Mouse (Mus musculus) hindbrain, postnatal 0 days (tissue): ENCODE measurements around the gene Fam13a. TPM values are rescaled to one million over a fixed set of nuclear protein-coding genes. Genes with fewer than 3 reads are reported as not detected.

Source experiments
- ATAC-seq: fragments of 200-750 bp; cut with Nextera tagmentation; 2 replicates; pipeline ENCODE4 v1.8.0; 2017; ENCODE audit warnings: mild to moderate bottlenecking, moderate TSS enrichment, moderate library complexity
- DNase-seq: peaks from one replicate; pipeline ENCODE4 v3.0.0-alpha.2; 2015; ENCODE audit warnings: low spot score
- H3K27ac ChIP-seq: fragments of 300-500 bp; sonication (generic); 2 replicates; pipeline ENCODE4 v1.5.1; 2014; ENCODE audit warnings: mild to moderate bottlenecking
- H3K27me3 ChIP-seq: fragments of 300-500 bp; sonication (generic); 2 replicates; pipeline ENCODE4 v1.6.1; 2014; ENCODE audit warnings: low read length, mixed read lengths; ENCODE audit not compliant: insufficient read depth
- H3K36me3 ChIP-seq: fragments of 300-500 bp; sonication (generic); 2 replicates; pipeline ENCODE4 v1.6.1; 2014; ENCODE audit warnings: low read length, mixed read lengths; ENCODE audit not compliant: insufficient read depth
- H3K4me1 ChIP-seq: fragments of 300-500 bp; sonication (generic); 2 replicates; pipeline ENCODE4 v1.6.1; 2014; ENCODE audit warnings: antibody characterized with exemption, low read length, mixed read lengths; ENCODE audit not compliant: insufficient read depth
- H3K4me2 ChIP-seq: fragments of 300-500 bp; sonication (generic); 2 replicates; pipeline ENCODE4 v1.6.1; 2014; ENCODE audit warnings: low read depth, mild to moderate bottlenecking, low read length, moderate library complexity, mixed read lengths
- H3K4me3 ChIP-seq: fragments of 300-500 bp; sonication (generic); 2 replicates; pipeline ENCODE4 v1.5.1; 2014; ENCODE audit warnings: low read length
- H3K9ac ChIP-seq: fragments of 300-500 bp; sonication (generic); replicated peaks from 2 replicates; pipeline ENCODE4 v1.6.1; 2014; ENCODE audit warnings: mild to moderate bottlenecking, low read length, moderate library complexity, mixed read lengths
- H3K9me3 ChIP-seq: fragments of 300-500 bp; sonication (generic); 2 replicates; pipeline ENCODE4 v1.6.1; 2016; ENCODE audit warnings: low read length, mixed read lengths
- CTCF ChIP-seq: IDR thresholded peaks from 2 replicates; pipeline ENCODE4 v1.5.1; 2016; ENCODE audit warnings: antibody characterized with exemption, control low read depth, low read depth
- WGBS: fragments of 180-500 bp; shearing (Covaris S2); extraction: QIAGEN DNeasy Blood & Tissue Kit; methylation state at CpG from one replicate; pipeline ENCODE4 v1.1.7; 2014; 5-methylcytosine and 5-hydroxymethylcytosine counted together
- polyA plus RNA-seq: library from polyadenylated mRNA; unstranded; fragments of >200 nt; fragmentation: Nextera tagmentation; extraction: Ambion mirVana; gene quantifications from 2 replicates; pipeline ENCODE4 v1.2.1, GENCODE M21; 2015
- total RNA-seq: library from RNA; depleted of rRNA; stranded (reverse); fragments of >200 nt; gene quantifications from 2 replicates; pipeline ENCODE4 v1.2.3, GENCODE M21; 2014; rRNA removed

Gene Fam13a
- 2.9 and 5.1 TPM in 2 replicates for total RNA-seq
- 14.3 and 14.4 TPM in 2 replicates for polyA plus RNA-seq

GRCm38 (mm10) chr6:59024164-59024724 lies at the start of gene Fam13a:
Fam13a (minus strand) TSS chr6:59024549.
- peak within 1 kb of the TSS; percentile 62 for H3K9ac ChIP-seq
- WGBS, result 0% methylated on average over 16 of the region's 16 CpGs

GRCm38 (mm10) chr6:59072096-59073060 lies 48.0 kb upstream of the Fam13a start:
- H3K9ac ChIP-seq, result no peak overlapping the region
- no peak overlapping the region for H3K27ac ChIP-seq
- H3K4me1 ChIP-seq, result no peaks in the 10 kb centered on the region
- no peak overlapping the region for H3K4me3 ChIP-seq
- ATAC-seq, result no peak
- no peaks in the 10 kb centered on the region for H3K9me3 ChIP-seq
- H3K4me2 ChIP-seq, result no peak overlapping the region
- H3K27me3 ChIP-seq, result no peaks in the 10 kb centered on the region
- WGBS, result 73% methylated on average over 5 of the region's 5 CpGs
- TF ChIP-seq CTCF, result no peak
- no peak for DNase-seq
- H3K36me3 ChIP-seq, result no peaks in the 10 kb centered on the region

More at GRCm38 (mm10) chr6:59024164-59024724, at the start of gene Fam13a:
- no peak for TF ChIP-seq CTCF
- peak; percentile 91 for DNase-seq
- H3K4me2 ChIP-seq, result peak within 1 kb of the TSS; percentile 66
- peaks cover 7% of the 10 kb centered on the region for H3K4me1 ChIP-seq
- H3K4me3 ChIP-seq, result peak within 1 kb of the TSS; percentile 60
- H3K27me3 ChIP-seq, result no peaks in the 10 kb centered on the region
- no peaks in the 10 kb centered on the region for H3K9me3 ChIP-seq
- peak; percentile 99 for ATAC-seq
- H3K36me3 ChIP-seq, result no peaks in the 10 kb centered on the region
- H3K27ac ChIP-seq, result peak within 1 kb of the TSS; percentile 83

DNA sequence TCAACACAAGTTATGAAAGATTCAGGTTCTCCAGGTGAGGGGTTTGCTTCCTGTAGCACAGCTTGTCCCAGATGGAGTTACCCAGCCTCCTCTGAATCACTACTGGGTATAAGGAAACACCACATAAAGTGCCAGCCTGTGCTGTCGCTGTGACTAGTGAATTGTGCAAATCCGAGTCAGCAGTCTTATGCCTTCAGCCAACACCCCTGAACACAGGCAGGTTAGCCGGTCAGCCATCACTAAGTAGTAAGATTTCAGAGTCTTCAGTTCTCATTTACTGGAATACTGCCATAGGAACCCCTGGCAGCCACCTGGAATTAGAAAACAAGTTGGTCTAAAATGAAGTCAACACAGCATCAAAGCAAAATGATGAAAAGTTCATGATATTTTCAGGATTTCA lies 47.3 kb upstream of the Fam13a start:
- DNase-seq (no peak), ATAC-seq (no peak)
- no peaks in the 10 kb centered on the region for H3K27me3 ChIP-seq
- H3K9ac ChIP-seq, result no peak overlapping the region
- no peaks in the 10 kb centered on the region for H3K9me3 ChIP-seq
- H3K4me2 ChIP-seq, result no peak overlapping the region
- H3K4me1 ChIP-seq, result no peaks in the 10 kb centered on the region
- no peaks in the 10 kb centered on the region for H3K36me3 ChIP-seq
- no peak overlapping the region for H3K27ac ChIP-seq
- TF ChIP-seq CTCF, result no peak
- no peak overlapping the region for H3K4me3 ChIP-seq
- 63% methylated on average over 3 of the region's 3 CpGs for WGBS

GRCm38 (mm10) chr6:59068187-59068586 lies 43.8 kb upstream of the Fam13a start:
- Histone ChIP-seq H3K9ac (no peak overlapping the region), H3K27ac (no peak overlapping the region), H3K4me1 (no peaks in the 10 kb centered on the region), H3K36me3 (no peaks in the 10 kb centered on the region), H3K27me3 (no peaks in the 10 kb centered on the region), H3K4me2 (no peak overlapping the region), H3K4me3 (no peak overlapping the region), H3K9me3 (no peaks in the 10 kb centered on the region)
- DNase-seq, result no peak
- WGBS, result 90% methylated on average over 5 of the region's 5 CpGs
- no peak for ATAC-seq
- TF ChIP-seq CTCF, result no peak

- Histone ChIP-seq H3K27ac (no peak overlapping the region), H3K9me3 (0 out of 2 replicates have a peak, but pooled peaks cover under 1% of the 10 kb centered on the region), H3K4me1 (no peaks in the 10 kb centered on the region), H3K4me3 (no peak overlapping the region), H3K9ac (no peak overlapping the region), H3K4me2 (no peak overlapping the region), H3K27me3 (no peaks in the 10 kb centered on the region), H3K36me3 (no peaks in the 10 kb centered on the region)
- ATAC-seq (no peak), DNase-seq (no peak)
- WGBS, result 84% methylated on average over 4 of the region's 4 CpGs
- no peak for TF ChIP-seq CTCF
Measured at GRCm38 (mm10) chr6:59064440-59064839, 40.1 kb upstream of the Fam13a start.

DNA sequence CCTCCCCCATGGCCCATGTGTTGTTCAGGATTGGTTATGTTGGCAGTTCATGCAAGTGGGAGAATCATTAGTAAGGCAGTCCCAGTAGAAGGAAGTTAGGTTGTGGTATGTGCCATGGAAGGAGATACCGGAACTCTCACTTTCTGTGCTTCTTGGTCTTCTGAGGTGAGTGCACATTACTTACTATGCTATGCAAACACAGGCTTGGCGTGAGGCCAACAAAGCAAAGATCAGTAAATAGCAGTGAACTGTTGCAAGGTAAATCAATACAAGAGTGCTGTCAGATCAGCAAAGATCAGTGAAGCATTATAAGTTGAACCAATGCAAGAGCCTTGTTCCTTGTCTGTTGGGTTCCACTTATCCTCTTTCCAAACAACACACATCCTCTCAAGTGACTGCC lies 28.9 kb upstream of the Fam13a start:
- no peak overlapping the region for H3K4me3 ChIP-seq
- no peaks in the 10 kb centered on the region for H3K9me3 ChIP-seq
- no peaks in the 10 kb centered on the region for H3K36me3 ChIP-seq
- WGBS, result 83% methylated on average over 2 of the region's 2 CpGs
- TF ChIP-seq CTCF, result no peak
- H3K9ac ChIP-seq, result no peak overlapping the region
- no peaks in the 10 kb centered on the region for H3K4me1 ChIP-seq
- no peak for ATAC-seq
- no peaks in the 10 kb centered on the region for H3K27me3 ChIP-seq
- H3K4me2 ChIP-seq, result no peak overlapping the region
- no peak for DNase-seq
- H3K27ac ChIP-seq, result no peak overlapping the region
